ENCODE assay signal across 9 mouse cellular contexts in the genomic region with DNA sequence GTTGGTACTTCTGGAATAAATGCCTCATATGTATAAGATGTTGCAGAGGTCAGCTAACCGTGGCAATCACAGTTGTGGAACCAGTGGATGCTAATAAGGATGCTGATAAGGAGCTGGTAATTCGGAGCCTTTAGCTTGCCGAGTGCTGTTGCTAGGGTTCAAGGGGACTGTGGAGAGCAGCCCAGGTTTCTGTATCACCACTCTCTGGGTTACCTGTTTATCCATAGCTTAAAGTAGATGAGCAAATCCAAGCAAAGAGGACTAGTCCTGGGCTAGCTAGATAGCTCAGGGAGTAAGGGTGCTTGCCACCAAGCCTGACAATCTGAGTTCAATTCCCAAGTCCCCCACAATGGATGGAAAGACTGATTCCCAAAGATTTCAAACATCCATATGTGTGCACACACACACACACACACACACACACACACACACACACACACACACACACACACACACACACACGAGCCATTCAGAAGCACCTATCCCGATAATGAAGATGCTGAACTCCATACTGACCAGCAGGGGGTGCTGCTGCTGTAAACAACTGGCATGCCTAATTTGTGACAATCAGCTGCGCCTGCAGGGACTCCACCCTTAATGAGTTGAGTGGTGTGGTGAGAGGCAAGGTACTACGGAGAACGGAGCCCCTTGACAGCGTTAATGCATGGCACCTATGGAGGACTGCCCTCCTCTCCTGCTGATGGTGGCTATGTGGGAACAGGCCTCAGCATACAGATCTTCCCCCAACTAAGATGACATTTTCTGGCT.
DNase-seq lines count a peak whose midpoint lies in the region; ATAC-seq and TF ChIP-seq lines count a peak whose summit lies in the region.
"Had no signal": no experiment of that assay in that cellular context is flagged by ENCODE, and none has a peak within 500 bp of the region (broad histone marks: within the 10 kb centered on the region; RNA-seq: fewer than 3 reads in every experiment).

No protein-coding gene starts in this region.

- no peak overlapping the region for H3K27ac ChIP-seq in kidney, embryonic 15.5 days
- H3K27ac ChIP-seq: heart, embryonic 13.5 days had no signal

- TF ChIP-seq CTCF in C2C12 (IDR thresholded peaks at IDR 0.05; ENCODE audit: control insufficient read depth, insufficient read depth, insufficient read length) = peak; percentile 55

- H3K4me3 ChIP-seq in C2C12 (ENCODE audit: insufficient read depth, poor library complexity, severe bottlenecking) = no peak overlapping the region
- H3K4me3 ChIP-seq in kidney, embryonic 15.5 days (replicated peaks) = no peak overlapping the region
- H3K4me3 ChIP-seq: heart, embryonic 13.5 days had no signal

- H3K4me2 ChIP-seq in kidney, embryonic 15.5 days = no peak overlapping the region

- peaks cover 5% of the 10 kb centered on the region; the same call in 1 of the 2 replicates for H3K9me3 ChIP-seq in kidney, embryonic 15.5 days (replicated peaks)

- H3K79me3 ChIP-seq in C2C12 (ENCODE audit: low read depth) = no peaks in the 10 kb centered on the region

- peak; percentile 52 for DNase-seq in Muller cell, postnatal 12 days (ENCODE audit: inconsistent ontology term)
- DNase-seq in cerebellum, postnatal 10 days = peak; percentile 76 to 82
- DNase-seq in gastrocnemius, postnatal 10 days = peak; percentile 56
- peak; percentile 62 for DNase-seq in lung, postnatal 14 days
- peak; percentile 38 for DNase-seq in ovary, postnatal 14 days (ENCODE audit: low spot score)

- no peaks in the 10 kb centered on the region for H3K4me1 ChIP-seq in kidney, embryonic 15.5 days

- no peak overlapping the region for H3K9ac ChIP-seq in kidney, embryonic 15.5 days
- H3K9ac ChIP-seq: heart, embryonic 13.5 days had no signal

- no peaks in the 10 kb centered on the region for H3K27me3 ChIP-seq in C2C12 (ENCODE audit: control insufficient read depth, insufficient read depth, insufficient read length)
- H3K27me3 ChIP-seq in kidney, embryonic 15.5 days = peaks cover 5% of the 10 kb centered on the region; the same call in 1 of the 2 replicates

- ATAC-seq in kidney, embryonic 15.5 days (replicated peaks; ENCODE audit: low FRiP score) = 0 out of 2 replicates have a peak, but pooled peaks have one; percentile 33
- ATAC-seq in erythroid progenitor cell, adult 5-6 weeks (replicated peaks; ENCODE audit: low FRiP score, poor library complexity, severe bottlenecking) = no peak

- H3K36me3 ChIP-seq in C2C12 (ENCODE audit: control insufficient read depth, insufficient read depth) = no peaks in the 10 kb centered on the region
- H3K36me3 ChIP-seq in kidney, embryonic 15.5 days = no peaks in the 10 kb centered on the region
- H3K36me3 ChIP-seq: heart, embryonic 13.5 days had no signal

- no peak overlapping the region for H3ac ChIP-seq in C2C12 (ENCODE audit: control insufficient read depth, insufficient read length, low read depth)

- H3K79me2 ChIP-seq in C2C12 (ENCODE audit: control insufficient read depth, insufficient read depth) = no peaks in the 10 kb centered on the region

- WGBS in kidney, embryonic 15.5 days = 31% methylated on average over 9 of the region's 9 CpGs

TF ChIP-seq in C2C12, 6 proteins besides CTCF, POLR2A, EP300 and RAD21:
- TF ChIP-seq MAX (IDR thresholded peaks at IDR 0.05) (no peak), MYOD1 (IDR thresholded peaks at IDR 0.05; ENCODE audit: control insufficient read depth, insufficient read length, low read depth) (no peak), CEBPB (IDR thresholded peaks at IDR 0.05; ENCODE audit: low read depth) (no peak), FOSL1 (IDR thresholded peaks at IDR 0.05; ENCODE audit: insufficient read depth, low read length, poor library complexity, severe bottlenecking) (no peak), USF1 (IDR thresholded peaks at IDR 0.05; ENCODE audit: low read depth) (no peak), MYOG (IDR thresholded peaks at IDR 0.05; ENCODE audit: control insufficient read depth, extremely low read depth, insufficient read length) (no peak)
